Mouse (Mus musculus) cerebellum, adult 2 months (tissue): ENCODE measurements around the gene Tmem213.

Experiments
- CTCF ChIP-seq: fragments of 200-500 bp; IDR thresholded peaks from 2 replicates; pipeline ENCODE4 v1.5.1; 2011; ENCODE audit warnings: low read depth, mild to moderate bottlenecking, control low read depth, low read length, moderate library complexity, borderline replicate concordance; ENCODE audit not compliant: insufficient read depth
- POLR2A ChIP-seq: fragments of 200-500 bp; IDR thresholded peaks from 2 replicates; pipeline ENCODE4 v1.6.1; 2011; ENCODE audit warnings: low read length, control low read depth, borderline replicate concordance; ENCODE audit not compliant: insufficient read depth

- TF ChIP-seq CTCF, result no peak
- TF ChIP-seq POLR2A, result no peak
Observed at GRCm38 (mm10) chr6:38160556-38160955, 51.5 kb downstream of the Tmem213 start.
